Mouse (Mus musculus) forebrain, embryonic 15.5 days (tissue): Measurements from ENCODE around the gene Bdp1. TPM values are rescaled to one million over a fixed set of nuclear protein-coding genes. Genes with fewer than 3 reads are reported as not detected.

Source experiments
- ATAC-seq: fragments of 200-750 bp; cut with Nextera tagmentation; replicated peaks from 2 replicates; pipeline ENCODE4 v1.8.0; 2017; ENCODE audit warnings: mild to moderate bottlenecking, moderate TSS enrichment, moderate library complexity
- H3K27ac ChIP-seq: fragments of 300-500 bp; sonication (generic); replicated peaks from 2 replicates; pipeline ENCODE4 v1.5.1; 2015; ENCODE audit warnings: mild to moderate bottlenecking, inconsistent platforms
- H3K27me3 ChIP-seq: fragments of 300-500 bp; sonication (generic); 2 replicates; pipeline ENCODE4 v1.6.1; 2015; ENCODE audit warnings: inconsistent platforms
- H3K36me3 ChIP-seq: fragments of 300-500 bp; sonication (generic); 2 replicates; pipeline ENCODE4 v1.6.1; 2015; ENCODE audit warnings: mild to moderate bottlenecking, inconsistent platforms
- H3K4me1 ChIP-seq: fragments of 300-500 bp; sonication (generic); 2 replicates; pipeline ENCODE4 v1.6.1; 2015; ENCODE audit warnings: inconsistent platforms
- H3K4me2 ChIP-seq: fragments of 300-500 bp; sonication (generic); replicated peaks from 2 replicates; pipeline ENCODE4 v1.6.1; 2015; ENCODE audit warnings: mild to moderate bottlenecking, inconsistent platforms
- H3K4me3 ChIP-seq: fragments of 300-500 bp; sonication (generic); 2 replicates; pipeline ENCODE4 v1.5.1; 2015; ENCODE audit warnings: mild to moderate bottlenecking, inconsistent platforms
- H3K9ac ChIP-seq: fragments of 300-500 bp; sonication (generic); replicated peaks from 2 replicates; pipeline ENCODE4 v1.6.1; 2015; ENCODE audit warnings: mild to moderate bottlenecking, inconsistent platforms
- H3K9me3 ChIP-seq: fragments of 300-500 bp; sonication (generic); 2 replicates; pipeline ENCODE4 v1.6.1; 2016; ENCODE audit warnings: inconsistent platforms
- WGBS: fragments of 180-500 bp; shearing (Covaris S2); methylation state at CpG from one replicate; pipeline ENCODE4 v1.1.7; 2015; ENCODE audit warnings: mixed read lengths; 5-methylcytosine and 5-hydroxymethylcytosine counted together
- polyA plus RNA-seq: library from polyadenylated mRNA; unstranded; fragments of >200 nt; fragmentation: Nextera tagmentation; extraction: Ambion mirVana; gene quantifications from 2 replicates; pipeline ENCODE4 v1.2.1, GENCODE M21; 2015

Gene Bdp1
- polyA plus RNA-seq, 1 experiment from 2014 or later, result 33.9 TPM

GRCm38 (mm10) chr13:99989592-99989991 is 114.3 kb downstream of the Bdp1 start:
- Histone ChIP-seq H3K27ac (no peak overlapping the region), H3K4me1 (no peaks in the 10 kb centered on the region), H3K4me2 (no peak overlapping the region), H3K27me3 (no peaks in the 10 kb centered on the region), H3K4me3 (no peak overlapping the region), H3K9me3 (no peaks in the 10 kb centered on the region), H3K9ac (no peak overlapping the region), H3K36me3 (0 out of 2 replicates have a peak, but pooled peaks cover 6% of the 10 kb centered on the region)
- 95% methylated on average over 4 of the region's 4 CpGs for WGBS
- ATAC-seq, result no peak

GRCm38 (mm10) chr13:99983320-99983719 is 120.5 kb downstream of the Bdp1 start:
- Histone ChIP-seq H3K9ac (no peak overlapping the region), H3K4me1 (no peaks in the 10 kb centered on the region), H3K9me3 (no peaks in the 10 kb centered on the region), H3K4me2 (no peak overlapping the region), H3K27me3 (no peaks in the 10 kb centered on the region), H3K4me3 (no peak overlapping the region), H3K36me3 (0 out of 2 replicates have a peak, but pooled peaks cover 2% of the 10 kb centered on the region), H3K27ac (no peak overlapping the region)
- ATAC-seq, result no peak
- WGBS, result 85% methylated on average over 1 of the region's 1 CpGs

- WGBS, result 53% methylated on average over 2 of the region's 2 CpGs
Observed at GRCm38 (mm10) chr13:99979406-99979805, 124.5 kb downstream of the Bdp1 start.

GRCm38 (mm10) chr13:99970089-99970488 is 133.8 kb downstream of the Bdp1 start:
- H3K4me3 ChIP-seq, result no peak overlapping the region
- WGBS, result 85% methylated on average over 5 of the region's 5 CpGs
- H3K9ac ChIP-seq, result no peak overlapping the region

More at GRCm38 (mm10) chr13:99979406-99979805, 124.5 kb downstream of the Bdp1 start:
- H3K27ac ChIP-seq, result no peak overlapping the region
- no peaks in the 10 kb centered on the region for H3K27me3 ChIP-seq
- H3K9me3 ChIP-seq, result no peaks in the 10 kb centered on the region
- no peak overlapping the region for H3K4me2 ChIP-seq
- peaks cover 14% of the 10 kb centered on the region for H3K36me3 ChIP-seq
- H3K4me1 ChIP-seq, result no peaks in the 10 kb centered on the region
- H3K4me3 ChIP-seq, result no peak overlapping the region
- H3K9ac ChIP-seq, result no peak overlapping the region
- no peak for ATAC-seq

More at GRCm38 (mm10) chr13:99970089-99970488, 133.8 kb downstream of the Bdp1 start:
- no peak overlapping the region for H3K27ac ChIP-seq
- ATAC-seq, result no peak
- H3K4me1 ChIP-seq, result no peaks in the 10 kb centered on the region
- H3K4me2 ChIP-seq, result no peak overlapping the region
- peaks cover 3% of the 10 kb centered on the region; the same call in 1 of the 2 replicates for H3K36me3 ChIP-seq
- H3K27me3 ChIP-seq, result no peaks in the 10 kb centered on the region
- H3K9me3 ChIP-seq, result no peaks in the 10 kb centered on the region

Other genes with a start within 250 kb of the Bdp1 start
- 1.3 and 3.2 TPM in 2 replicates for gene Cartpt, start 203.0 kb downstream of the Bdp1 start, polyA plus RNA-seq
- 32.1 and 38.6 TPM in 2 replicates for gene Mccc2, start 88.4 kb downstream of the Bdp1 start, polyA plus RNA-seq
- 391 and 397 TPM in 2 replicates for gene Serf1, start 3.9 kb upstream of the Bdp1 start, polyA plus RNA-seq
- gene Smn1, start 20.8 kb upstream of the Bdp1 start, polyA plus RNA-seq, result 44.6 and 47.8 TPM in 2 replicates
- 0.05 TPM in 1 of 2 replicates, not detected in the other for gene Naip2, start 98.0 kb upstream of the Bdp1 start, polyA plus RNA-seq
- 0.08 and 0.09 TPM in 2 replicates for gene Naip5, start 142.3 kb upstream of the Bdp1 start, polyA plus RNA-seq
- gene Naip6, start 213.6 kb upstream of the Bdp1 start, polyA plus RNA-seq, result 0.05 TPM in 2 replicates